Mouse (Mus musculus) spleen, postnatal 14 days (tissue): ENCODE results near the gene Asic1.
"Not testable (repeated sequence)": the region's sequence is repeated elsewhere in the genome, so short reads cannot be mapped to it uniquely, and the experiment has no call there.

Source experiments
- DNase-seq, 2 experiments: peaks; one replicate each; pipeline ENCODE4 v3.0.0; 2021 to 2022; ENCODE audit warnings: low spot score in 2 of 2

The Asic1 gene

GRCm38 (mm10) chr15:99719865-99720264 is 49.7 kb downstream of the Asic1 start:
- DNase-seq: no peak

- no peak for DNase-seq
Measured at GRCm38 (mm10) chr15:99721921-99722743, 52.0 kb downstream of the Asic1 start.

- DNase-seq: no peak
Measured at GRCm38 (mm10) chr15:99723120-99723514, 52.9 kb downstream of the Asic1 start.

GRCm38 (mm10) chr15:99723515-99724291 is 53.5 kb downstream of the Asic1 start:
- DNase-seq: no peak

- DNase-seq: no peak
Measured at GRCm38 (mm10) chr15:99724292-99725021, 54.3 kb downstream of the Asic1 start.

GRCm38 (mm10) chr15:99725341-99726155 is 55.4 kb downstream of the Asic1 start, which contains the start of gene Cox14:
Cox14 (plus strand) TSS chr15:99725618.
- peak; percentile 84 to 89 for DNase-seq

GRCm38 (mm10) chr15:99726549-99726948 is 56.4 kb downstream of the Asic1 start:
- DNase-seq: no peak

- not testable (repeated sequence) for DNase-seq
Measured at GRCm38 (mm10) chr15:99727039-99727438, 56.9 kb downstream of the Asic1 start.

- no peak for DNase-seq
Measured at GRCm38 (mm10) chr15:99727525-99727924, 57.4 kb downstream of the Asic1 start.

GRCm38 (mm10) chr15:99728211-99728610 is 58.0 kb downstream of the Asic1 start:
- DNase-seq: no peak

GRCm38 (mm10) chr15:99729056-99729783 is 59.1 kb downstream of the Asic1 start:
- DNase-seq: no peak

GRCm38 (mm10) chr15:99731167-99731566 is 61.0 kb downstream of the Asic1 start:
- DNase-seq: no peak

- no peak for DNase-seq
Measured at GRCm38 (mm10) chr15:99731678-99732077, 61.5 kb downstream of the Asic1 start.

- DNase-seq: no peak
Measured at GRCm38 (mm10) chr15:99733186-99733585, 63.0 kb downstream of the Asic1 start.

- DNase-seq: peak; percentile 100
Measured at GRCm38 (mm10) chr15:99735631-99736030, 65.5 kb downstream of the Asic1 start.

GRCm38 (mm10) chr15:99736675-99737074 is 66.5 kb downstream of the Asic1 start:
- no peak for DNase-seq

- no peak for DNase-seq
Measured at GRCm38 (mm10) chr15:99740229-99740628, 70.1 kb downstream of the Asic1 start.
